Mouse (Mus musculus) embryonic facial prominence, embryonic 14.5 days (tissue): Measurements from ENCODE around the gene Zc3h4. TPM values are rescaled to one million over a fixed set of nuclear protein-coding genes. Genes with fewer than 3 reads are reported as not detected.

Experiments used
- ATAC-seq: fragments of 200-750 bp; cut with Nextera tagmentation; 2 replicates; pipeline ENCODE4 v1.8.0; 2017; ENCODE audit warnings: low read depth, moderate number of reproducible peaks, moderate TSS enrichment
- DNase-seq: peaks from one replicate; pipeline ENCODE4 v3.0.0-alpha.2; 2015; ENCODE audit warnings: low spot score
- H3K27ac ChIP-seq: fragments of 300-500 bp; sonication (generic); replicated peaks from 2 replicates; pipeline ENCODE4 v1.5.1; 2014; ENCODE audit warnings: low read depth, mild to moderate bottlenecking, low read length, moderate library complexity
- H3K27me3 ChIP-seq: fragments of 300-500 bp; sonication (generic); replicated peaks from 2 replicates; pipeline ENCODE4 v1.6.1; 2014; ENCODE audit warnings: low read length; ENCODE audit not compliant: control insufficient read depth, insufficient read depth
- H3K36me3 ChIP-seq: fragments of 300-500 bp; sonication (generic); 2 replicates; pipeline ENCODE4 v1.6.1; 2014; ENCODE audit warnings: low read length, mixed read lengths; ENCODE audit not compliant: control insufficient read depth, insufficient read depth
- H3K4me1 ChIP-seq: fragments of 300-500 bp; sonication (generic); 2 replicates; pipeline ENCODE4 v1.6.1; 2014; ENCODE audit warnings: antibody characterized with exemption, low read length; ENCODE audit not compliant: control insufficient read depth, insufficient read depth
- H3K4me2 ChIP-seq: fragments of 300-500 bp; sonication (generic); 2 replicates; pipeline ENCODE4 v1.6.1; 2014; ENCODE audit warnings: low read depth, mild to moderate bottlenecking, low read length, moderate library complexity, mixed read lengths
- H3K4me3 ChIP-seq: fragments of 300-500 bp; sonication (generic); 2 replicates; pipeline ENCODE4 v1.5.1; 2014; ENCODE audit warnings: low read depth, mild to moderate bottlenecking, low read length
- H3K9ac ChIP-seq: fragments of 300-500 bp; sonication (generic); 2 replicates; pipeline ENCODE4 v1.6.1; 2014; ENCODE audit warnings: low read depth, mild to moderate bottlenecking, low read length, moderate library complexity, mixed read lengths
- H3K9me3 ChIP-seq: fragments of 300-500 bp; sonication (generic); 2 replicates; pipeline ENCODE4 v1.6.1; 2016; ENCODE audit warnings: low read length; ENCODE audit not compliant: control insufficient read depth
- WGBS: fragments of 180-500 bp; shearing (Covaris S2); extraction: QIAGEN DNeasy Blood & Tissue Kit; methylation state at CpG from one replicate; pipeline ENCODE4 v1.1.7; 2014; 5-methylcytosine and 5-hydroxymethylcytosine counted together
- polyA plus RNA-seq: library from polyadenylated mRNA; unstranded; fragments of >200 nt; fragmentation: Nextera tagmentation; extraction: Ambion mirVana; gene quantifications from 2 replicates; pipeline ENCODE4 v1.2.1, GENCODE M21; 2014

The Zc3h4 gene
- polyA plus RNA-seq, 1 experiment from 2014 or later: 12.1 TPM

DNA sequence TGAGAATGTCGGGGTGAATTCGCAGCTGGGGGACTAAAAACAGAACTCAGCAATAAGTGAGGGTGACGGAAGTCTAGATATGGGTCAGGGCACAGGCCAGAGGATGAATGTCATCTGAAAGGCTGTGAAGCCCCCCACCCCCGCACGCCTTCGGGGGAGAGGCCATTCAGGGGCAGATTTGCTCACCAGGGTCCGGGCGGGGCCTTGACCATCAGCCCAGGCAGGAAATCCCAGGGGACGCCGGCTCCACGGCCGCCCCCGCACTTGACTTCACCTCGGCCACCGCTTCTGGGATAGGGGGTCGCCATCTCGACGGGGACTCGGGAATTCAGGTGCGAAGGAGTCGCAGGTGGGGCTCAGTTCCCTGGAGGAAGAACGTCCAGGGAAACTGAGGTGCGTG, 74.6 kb downstream of the Zc3h4 start:
- Histone ChIP-seq H3K36me3 (no peaks in the 10 kb centered on the region), H3K4me1 (no peaks in the 10 kb centered on the region), H3K9ac (no peak overlapping the region), H3K27ac (no peak overlapping the region), H3K9me3 (no peaks in the 10 kb centered on the region), H3K27me3 (peaks cover 72% of the 10 kb centered on the region), H3K4me3 (peak overlapping the region; percentile 27), H3K4me2 (peak overlapping the region; percentile 51)
- 4% methylated on average over 8 of the region's 23 CpGs for WGBS
- DNase-seq (no peak), ATAC-seq (no peak)

DNA sequence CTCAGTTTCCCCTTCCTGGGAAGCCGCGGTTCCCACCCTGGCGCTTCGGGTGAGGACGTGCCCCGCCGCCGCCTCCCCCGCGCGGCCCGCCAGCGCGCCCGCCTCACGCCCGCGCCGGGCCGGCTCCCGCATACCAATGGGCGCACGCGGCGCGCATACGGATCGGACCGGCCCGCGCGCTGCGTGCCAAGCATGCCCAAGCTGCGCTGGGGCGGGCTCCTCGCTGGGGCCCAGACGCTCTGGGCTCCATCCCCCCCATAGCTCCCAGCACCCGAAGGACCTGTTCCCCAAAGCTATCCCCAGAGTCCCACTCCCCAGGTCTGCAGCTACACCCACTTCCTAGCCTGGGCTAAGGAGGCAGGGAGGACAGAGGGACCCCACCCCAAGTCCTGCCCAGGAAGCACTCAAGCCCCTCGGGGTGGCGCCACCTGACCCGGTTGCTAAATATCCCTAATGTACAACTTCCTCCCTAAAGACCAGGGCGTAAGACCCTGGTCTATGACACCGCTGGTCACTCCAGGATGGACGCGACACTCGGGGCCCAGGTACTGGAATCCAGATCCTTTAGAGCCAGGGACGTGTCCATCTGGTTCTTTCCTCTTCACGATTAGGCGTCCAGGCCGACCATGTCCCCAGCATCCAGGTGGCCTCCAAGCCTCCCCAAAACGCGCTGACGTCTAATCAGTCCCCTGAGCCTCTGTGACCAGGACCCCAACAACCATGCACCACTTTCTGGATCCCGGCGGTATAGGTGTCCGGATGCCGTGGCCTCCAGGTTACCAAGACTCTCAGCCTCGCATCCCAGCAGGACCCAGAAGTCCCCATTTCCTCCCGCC, 75.3 kb downstream of the Zc3h4 start:
- peak overlapping the region; percentile 51 for H3K4me2 ChIP-seq
- no peak overlapping the region for H3K27ac ChIP-seq
- peak overlapping the region; percentile 27 for H3K4me3 ChIP-seq
- WGBS: 2% methylated on average over 40 of the region's 59 CpGs
- DNase-seq (no peak), ATAC-seq (no peak)
- no peaks in the 10 kb centered on the region for H3K9me3 ChIP-seq
- peaks cover 69% of the 10 kb centered on the region for H3K27me3 ChIP-seq
- H3K9ac ChIP-seq: no peak overlapping the region
- H3K36me3 ChIP-seq: no peaks in the 10 kb centered on the region
- no peaks in the 10 kb centered on the region for H3K4me1 ChIP-seq

GRCm38 (mm10) chr7:16476600-16476989, 75.9 kb downstream of the Zc3h4 start:
- H3K9ac ChIP-seq: no peak overlapping the region
- no peaks in the 10 kb centered on the region for H3K36me3 ChIP-seq
- WGBS: 1% methylated on average over 34 of the region's 34 CpGs
- no peak overlapping the region for H3K27ac ChIP-seq
- H3K4me2 ChIP-seq: peak overlapping the region; percentile 51
- H3K4me3 ChIP-seq: peak overlapping the region; percentile 27
- no peaks in the 10 kb centered on the region for H3K9me3 ChIP-seq
- ATAC-seq: peak; percentile 60; the same call in 1 of the 2 replicates
- DNase-seq: no peak
- H3K4me1 ChIP-seq: no peaks in the 10 kb centered on the region
- peaks cover 63% of the 10 kb centered on the region for H3K27me3 ChIP-seq

- DNase-seq (no peak), ATAC-seq (no peak)
- H3K4me2 ChIP-seq: peak within 1 kb of the TSS; percentile 51
- 87% methylated on average over 8 of the region's 8 CpGs for WGBS
- peaks cover 53% of the 10 kb centered on the region for H3K27me3 ChIP-seq
- no peak within 1 kb of the TSS for H3K27ac ChIP-seq
- H3K4me1 ChIP-seq: no peaks in the 10 kb centered on the region
- H3K36me3 ChIP-seq: no peaks in the 10 kb centered on the region
- H3K9ac ChIP-seq: no peak within 1 kb of the TSS
- peak within 1 kb of the TSS; percentile 27 for H3K4me3 ChIP-seq
- H3K9me3 ChIP-seq: no peaks in the 10 kb centered on the region
Measured at GRCm38 (mm10) chr7:16477628-16478027, 76.9 kb downstream of the Zc3h4 start, which contains the start of gene Npas1. Gene Npas1, minus strand, starts transcription at chr7:16477728.

Other genes starting within 250 kb of the Zc3h4 start
- 29.5 and 35.5 TPM in 2 replicates for gene Meis3, start 225.8 kb upstream of the Zc3h4 start, polyA plus RNA-seq
- 9.2 and 11.3 TPM in 2 replicates for gene Dhx34, start 178.9 kb upstream of the Zc3h4 start, polyA plus RNA-seq
- gene C5ar2, start 156.8 kb upstream of the Zc3h4 start, polyA plus RNA-seq: 0.09 TPM in 1 of 2 replicates, not detected in the other
- 4.1 and 4.4 TPM in 2 replicates for gene C5ar1, start 141.4 kb upstream of the Zc3h4 start, polyA plus RNA-seq
- gene Inafm1, start 127.3 kb upstream of the Zc3h4 start, polyA plus RNA-seq: 21.1 and 23.4 TPM in 2 replicates
- 10.9 and 13.7 TPM in 2 replicates for gene Ccdc9, start 114.1 kb upstream of the Zc3h4 start, polyA plus RNA-seq
- gene Bbc3, start 92.5 kb upstream of the Zc3h4 start, polyA plus RNA-seq: 4.0 and 4.6 TPM in 2 replicates
- 232 and 287 TPM in 2 replicates for gene Sae1, start 13.1 kb upstream of the Zc3h4 start, polyA plus RNA-seq
- gene Tmem160, start 51.9 kb downstream of the Zc3h4 start, polyA plus RNA-seq: 49.5 and 54.5 TPM in 2 replicates
- gene Npas1, start 76.8 kb downstream of the Zc3h4 start, polyA plus RNA-seq: 0.10 and 0.11 TPM in 2 replicates
- gene Arhgap35, start 214.1 kb downstream of the Zc3h4 start, polyA plus RNA-seq: 22.0 and 23.0 TPM in 2 replicates